In genomic region chr1:191840774-191841565, GRCm38 (mm10) we compare ENCODE assay signal across 13 mouse cellular contexts. TPM values are rescaled to one million over a fixed set of nuclear protein-coding genes. Genes with fewer than 3 reads are reported as not detected.
DNase-seq lines count a peak whose midpoint lies in the region; ATAC-seq and TF ChIP-seq lines count a peak whose summit lies in the region.
"Had no signal": no experiment of that assay in that cellular context is flagged by ENCODE, and none has a peak within 500 bp of the region (broad histone marks: within the 10 kb centered on the region; RNA-seq: fewer than 3 reads in every experiment).

No protein-coding gene starts in this region.

- H3K4me1 ChIP-seq in kidney, adult 2 months (ENCODE audit: control insufficient read depth, insufficient read depth, low read length), result peaks cover 28% of the 10 kb centered on the region
- H3K4me1 ChIP-seq in kidney, embryonic 14.5 days (ENCODE audit: control insufficient read depth, insufficient read depth, low read length), result peaks cover 11% of the 10 kb centered on the region; the same call in 1 of the 2 replicates
- H3K4me1 ChIP-seq in intestine, postnatal 0 days (replicated peaks; ENCODE audit: control insufficient read depth, insufficient read depth, low read length), result peaks cover 19% of the 10 kb centered on the region
- peaks cover 67% of the 10 kb centered on the region for H3K4me1 ChIP-seq in megakaryocyte, embryonic 14.5 days
- H3K4me1 ChIP-seq in forebrain, embryonic 16.5 days (replicated peaks; ENCODE audit: control insufficient read depth, insufficient read depth, low read length), result no peaks in the 10 kb centered on the region

- WGBS in kidney, adult 2 months, result 60% methylated on average over 11 of the region's 11 CpGs
- WGBS in kidney, embryonic 14.5 days, result 84% methylated on average over 11 of the region's 11 CpGs
- WGBS in intestine, postnatal 0 days, result 39% methylated on average over 11 of the region's 11 CpGs
- WGBS in forebrain, embryonic 16.5 days, result 87% methylated on average over 11 of the region's 11 CpGs

- peak; percentile 90 for DNase-seq in kidney, adult 2 months
- DNase-seq in adrenal gland, postnatal 25 days, result peak; percentile 18
- DNase-seq in embryo, embryonic 10 days (ENCODE audit: low spot score), result no peak
- no peak for DNase-seq in ovary, adult 18-20 months (ENCODE audit: low spot score)
- DNase-seq: embryo, embryonic 11 days; gastrocnemius, postnatal 25 days had no signal

- no peak for TF ChIP-seq CTCF in kidney, adult 2 months (conservative IDR thresholded peaks at IDR 0.05; ENCODE audit: insufficient read depth, insufficient read length, low read depth, low read length)
- TF ChIP-seq CTCF in intestine, postnatal 0 days (IDR thresholded peaks at IDR 0.05; ENCODE audit: low read depth), result peak; percentile 23; the same call in 1 of the 2 replicates

- no peak for TF ChIP-seq POLR2A in kidney, adult 2 months (IDR thresholded peaks at IDR 0.05; ENCODE audit: low read depth, low read length)

- no peaks in the 10 kb centered on the region for H3K36me3 ChIP-seq in kidney, adult 2 months (ENCODE audit: control insufficient read depth, insufficient read depth, low read length)
- no peaks in the 10 kb centered on the region for H3K36me3 ChIP-seq in kidney, embryonic 14.5 days (ENCODE audit: control insufficient read depth, insufficient read depth, low read length)
- no peaks in the 10 kb centered on the region for H3K36me3 ChIP-seq in intestine, postnatal 0 days (ENCODE audit: control insufficient read depth, insufficient read depth)
- H3K36me3 ChIP-seq in megakaryocyte, embryonic 14.5 days (replicated peaks; ENCODE audit: low read length), result no peaks in the 10 kb centered on the region
- H3K36me3 ChIP-seq in forebrain, embryonic 16.5 days (ENCODE audit: control insufficient read depth, insufficient read depth), result no peaks in the 10 kb centered on the region
- H3K36me3 ChIP-seq: limb, embryonic 12.5 days had no signal

- H3K9me3 ChIP-seq in kidney, embryonic 14.5 days (ENCODE audit: control insufficient read depth, low read length), result no peaks in the 10 kb centered on the region
- no peaks in the 10 kb centered on the region for H3K9me3 ChIP-seq in intestine, postnatal 0 days (ENCODE audit: control insufficient read depth)
- H3K9me3 ChIP-seq in megakaryocyte, embryonic 14.5 days, result no peaks in the 10 kb centered on the region
- H3K9me3 ChIP-seq in forebrain, embryonic 16.5 days (ENCODE audit: control insufficient read depth, low read length), result no peaks in the 10 kb centered on the region
- H3K9me3 ChIP-seq: limb, embryonic 12.5 days had no signal

- no peaks in the 10 kb centered on the region for H3K27me3 ChIP-seq in kidney, adult 2 months (replicated peaks; ENCODE audit: control insufficient read depth, insufficient read depth, low read length)
- H3K27me3 ChIP-seq in kidney, embryonic 14.5 days (ENCODE audit: control insufficient read depth, insufficient read depth, low read length), result no peaks in the 10 kb centered on the region
- no peaks in the 10 kb centered on the region for H3K27me3 ChIP-seq in intestine, postnatal 0 days (replicated peaks; ENCODE audit: control insufficient read depth, insufficient read depth, low read length)
- H3K27me3 ChIP-seq in megakaryocyte, embryonic 14.5 days (replicated peaks), result peaks cover 19% of the 10 kb centered on the region
- no peaks in the 10 kb centered on the region for H3K27me3 ChIP-seq in forebrain, embryonic 16.5 days (replicated peaks; ENCODE audit: control insufficient read depth, insufficient read depth, low read length)
- H3K27me3 ChIP-seq: CH12.LX; limb, embryonic 12.5 days had no signal

- no peak overlapping the region for H3K4me2 ChIP-seq in kidney, embryonic 14.5 days (replicated peaks; ENCODE audit: low read depth, low read length)
- peak overlapping the region; percentile 27 for H3K4me2 ChIP-seq in intestine, postnatal 0 days (replicated peaks; ENCODE audit: low read depth)
- no peak overlapping the region for H3K4me2 ChIP-seq in forebrain, embryonic 16.5 days (ENCODE audit: low read length)
- H3K4me2 ChIP-seq: limb, embryonic 12.5 days had no signal

- no peak for ATAC-seq in kidney, embryonic 14.5 days (ENCODE audit: low FRiP score, low TSS enrichment)
- peak; percentile 80 for ATAC-seq in intestine, postnatal 0 days
- ATAC-seq in forebrain, embryonic 16.5 days, result no peak

- H3K27ac ChIP-seq in kidney, adult 2 months (ENCODE audit: insufficient read depth, low read depth, low read length), result no peak overlapping the region
- no peak overlapping the region for H3K27ac ChIP-seq in kidney, embryonic 14.5 days (ENCODE audit: low read depth, low read length)
- peak overlapping the region; percentile 89 for H3K27ac ChIP-seq in intestine, postnatal 0 days (ENCODE audit: low read depth, low read length)
- no peak overlapping the region for H3K27ac ChIP-seq in forebrain, embryonic 16.5 days (ENCODE audit: low read length)
- H3K27ac ChIP-seq: layer of hippocampus, adult 2 months; limb, embryonic 12.5 days had no signal

- no peak overlapping the region for H3K4me3 ChIP-seq in kidney, adult 2 months (ENCODE audit: insufficient read depth, low read depth, low read length)
- no peak overlapping the region for H3K4me3 ChIP-seq in kidney, embryonic 14.5 days (ENCODE audit: low read length)
- no peak overlapping the region for H3K4me3 ChIP-seq in intestine, postnatal 0 days (ENCODE audit: low read depth, low read length)
- H3K4me3 ChIP-seq in megakaryocyte, embryonic 14.5 days (replicated peaks), result peak overlapping the region; percentile 1
- no peak overlapping the region for H3K4me3 ChIP-seq in forebrain, embryonic 16.5 days (replicated peaks; ENCODE audit: low read length)
- H3K4me3 ChIP-seq: layer of hippocampus, adult 2 months; limb, embryonic 12.5 days had no signal

- no peak overlapping the region for H3K9ac ChIP-seq in kidney, embryonic 14.5 days (ENCODE audit: low read depth, low read length)
- H3K9ac ChIP-seq in intestine, postnatal 0 days (ENCODE audit: low read depth, low read length), result peak overlapping the region; percentile 40; the same call in 1 of the 2 replicates
- no peak overlapping the region for H3K9ac ChIP-seq in forebrain, embryonic 16.5 days (replicated peaks; ENCODE audit: low read depth, low read length)
- H3K9ac ChIP-seq: limb, embryonic 12.5 days had no signal

RNA-seq across cellular contexts. Expression of gene Nek2, which starts 19.7 kb away (rescaled TPM):
- 0.47 and 0.52 TPM in 2 replicates for polyA plus RNA-seq in kidney, adult 2 months (2012; rRNA removed)
- 26.3 and 45.5 TPM in 2 replicates for polyA plus RNA-seq in kidney, embryonic 14.5 days (2014; fragmentation: Nextera tagmentation; extraction: Ambion mirVana)
- total RNA-seq in adrenal gland, postnatal 25 days (2021), result 6.7 and 6.8 TPM in 2 replicates
- 10.7 and 11.9 TPM in 2 replicates for polyA plus RNA-seq in intestine, postnatal 0 days (2015; fragmentation: Nextera tagmentation; extraction: Ambion mirVana)
- 1.6 and 1.7 TPM in 2 replicates for polyA plus RNA-seq in megakaryocyte, embryonic 14.5 days (2012; ENCODE audit: insufficient read depth, low replicate concordance)
- 16.5 and 22.7 TPM in 2 replicates for polyA plus RNA-seq in forebrain, embryonic 16.5 days (2015; fragmentation: Nextera tagmentation; extraction: Ambion mirVana)

Comparison
In these comparisons a context has a peak if more than half of its experiments do, and no peak if none do; other contexts are left out.
1. DNase-seq: peak in kidney, adult 2 months (single experiment) and adrenal gland, postnatal 25 days (single experiment); none in embryo, embryonic 10 days (single experiment) and ovary, adult 18-20 months (single experiment).